Mouse (Mus musculus): ENCODE data around the gene Cited4. TPM values are rescaled to one million over a fixed set of nuclear protein-coding genes. Genes with fewer than 3 reads are reported as not detected.

Cited4 gene
- polyA plus RNA-seq, 1 experiment = 3.9 TPM

- H3K27me3 ChIP-seq (ENCODE audit: control insufficient read depth, insufficient read depth, low read length, poor library complexity, severe bottlenecking) = peaks cover 4% of the 10 kb centered on the region; the same call in 1 of the 2 replicates
- TF ChIP-seq EP300 (IDR thresholded peaks at IDR 0.05; ENCODE audit: insufficient read depth, low read depth, low read length) (no peak), POLR2A (IDR thresholded peaks at IDR 0.05; ENCODE audit: insufficient read depth, low read length) (no peak), CTCF (IDR thresholded peaks at IDR 0.05; ENCODE audit: low read depth, low read length) (no peak)
- H3K36me3 ChIP-seq (ENCODE audit: control insufficient read depth, insufficient read depth, low read length, poor library complexity, severe bottlenecking) = no peaks in the 10 kb centered on the region
- H3K9ac ChIP-seq (ENCODE audit: low read depth, poor library complexity, severe bottlenecking) = no peak overlapping the region
- H3K9me3 ChIP-seq (replicated peaks; ENCODE audit: control insufficient read depth, insufficient read depth, low read length, poor library complexity, severe bottlenecking) = no peaks in the 10 kb centered on the region
- no peak overlapping the region for H3K4me3 ChIP-seq (ENCODE audit: low read depth, low read length)
- no peaks in the 10 kb centered on the region for H3K4me1 ChIP-seq (ENCODE audit: control insufficient read depth, insufficient read depth, low read length)
- H3K27ac ChIP-seq (ENCODE audit: insufficient read depth, low read length) = no peak overlapping the region
These were observed 4.7 kb downstream of the Cited4 start for GRCm38 (mm10) chr4:120671046-120671445.

GRCm38 (mm10) chr4:120673606-120674005 lies 7.2 kb downstream of the Cited4 start:
- Histone ChIP-seq H3K9me3 (replicated peaks; ENCODE audit: control insufficient read depth, insufficient read depth, low read length, poor library complexity, severe bottlenecking) (no peaks in the 10 kb centered on the region), H3K9ac (ENCODE audit: low read depth, poor library complexity, severe bottlenecking) (no peak overlapping the region), H3K27ac (ENCODE audit: insufficient read depth, low read length) (no peak overlapping the region)

GRCm38 (mm10) chr4:120674775-120675451 lies 8.5 kb downstream of the Cited4 start:
- Histone ChIP-seq H3K4me1 (ENCODE audit: control insufficient read depth, insufficient read depth, low read length) (no peaks in the 10 kb centered on the region), H3K9me3 (replicated peaks; ENCODE audit: control insufficient read depth, insufficient read depth, low read length, poor library complexity, severe bottlenecking) (no peaks in the 10 kb centered on the region), H3K4me3 (ENCODE audit: low read depth, low read length) (no peak overlapping the region), H3K27me3 (ENCODE audit: control insufficient read depth, insufficient read depth, low read length, poor library complexity, severe bottlenecking) (no peaks in the 10 kb centered on the region), H3K9ac (ENCODE audit: low read depth, poor library complexity, severe bottlenecking) (no peak overlapping the region), H3K27ac (ENCODE audit: insufficient read depth, low read length) (no peak overlapping the region), H3K36me3 (ENCODE audit: control insufficient read depth, insufficient read depth, low read length, poor library complexity, severe bottlenecking) (no peaks in the 10 kb centered on the region)
- TF ChIP-seq CTCF (IDR thresholded peaks at IDR 0.05; ENCODE audit: low read depth, low read length) (no peak), EP300 (IDR thresholded peaks at IDR 0.05; ENCODE audit: insufficient read depth, low read depth, low read length) (no peak), POLR2A (IDR thresholded peaks at IDR 0.05; ENCODE audit: insufficient read depth, low read length) (no peak)

More at GRCm38 (mm10) chr4:120673606-120674005, 7.2 kb downstream of the Cited4 start:
- Histone ChIP-seq H3K4me1 (ENCODE audit: control insufficient read depth, insufficient read depth, low read length) (no peaks in the 10 kb centered on the region), H3K36me3 (ENCODE audit: control insufficient read depth, insufficient read depth, low read length, poor library complexity, severe bottlenecking) (no peaks in the 10 kb centered on the region), H3K27me3 (ENCODE audit: control insufficient read depth, insufficient read depth, low read length, poor library complexity, severe bottlenecking) (no peaks in the 10 kb centered on the region), H3K4me3 (ENCODE audit: low read depth, low read length) (no peak overlapping the region)
- TF ChIP-seq CTCF (IDR thresholded peaks at IDR 0.05; ENCODE audit: low read depth, low read length) = no peak
- TF ChIP-seq EP300 (IDR thresholded peaks at IDR 0.05; ENCODE audit: insufficient read depth, low read depth, low read length) = no peak
- TF ChIP-seq POLR2A (IDR thresholded peaks at IDR 0.05; ENCODE audit: insufficient read depth, low read length) = no peak

GRCm38 (mm10) chr4:120675640-120676039 lies 9.3 kb downstream of the Cited4 start:
- H3K27me3 ChIP-seq (ENCODE audit: control insufficient read depth, insufficient read depth, low read length, poor library complexity, severe bottlenecking) = no peaks in the 10 kb centered on the region
- no peaks in the 10 kb centered on the region for H3K9me3 ChIP-seq (replicated peaks; ENCODE audit: control insufficient read depth, insufficient read depth, low read length, poor library complexity, severe bottlenecking)
- H3K36me3 ChIP-seq (ENCODE audit: control insufficient read depth, insufficient read depth, low read length, poor library complexity, severe bottlenecking) = no peaks in the 10 kb centered on the region

GRCm38 (mm10) chr4:120680953-120681352 lies 14.6 kb downstream of the Cited4 start:
- Histone ChIP-seq H3K4me1 (ENCODE audit: control insufficient read depth, insufficient read depth, low read length) (no peaks in the 10 kb centered on the region), H3K4me3 (ENCODE audit: low read depth, low read length) (no peak overlapping the region), H3K36me3 (ENCODE audit: control insufficient read depth, insufficient read depth, low read length, poor library complexity, severe bottlenecking) (no peaks in the 10 kb centered on the region), H3K9me3 (replicated peaks; ENCODE audit: control insufficient read depth, insufficient read depth, low read length, poor library complexity, severe bottlenecking) (no peaks in the 10 kb centered on the region), H3K27me3 (ENCODE audit: control insufficient read depth, insufficient read depth, low read length, poor library complexity, severe bottlenecking) (no peaks in the 10 kb centered on the region), H3K9ac (ENCODE audit: low read depth, poor library complexity, severe bottlenecking) (no peak overlapping the region), H3K27ac (ENCODE audit: insufficient read depth, low read length) (no peak overlapping the region)
- TF ChIP-seq CTCF (IDR thresholded peaks at IDR 0.05; ENCODE audit: low read depth, low read length) (peak; percentile 74), EP300 (IDR thresholded peaks at IDR 0.05; ENCODE audit: insufficient read depth, low read depth, low read length) (no peak)

More at GRCm38 (mm10) chr4:120675640-120676039, 9.3 kb downstream of the Cited4 start:
- no peak for TF ChIP-seq CTCF (IDR thresholded peaks at IDR 0.05; ENCODE audit: low read depth, low read length)
- TF ChIP-seq EP300 (IDR thresholded peaks at IDR 0.05; ENCODE audit: insufficient read depth, low read depth, low read length) = no peak
- no peak for TF ChIP-seq POLR2A (IDR thresholded peaks at IDR 0.05; ENCODE audit: insufficient read depth, low read length)
- Histone ChIP-seq H3K4me3 (ENCODE audit: low read depth, low read length) (no peak overlapping the region), H3K27ac (ENCODE audit: insufficient read depth, low read length) (no peak overlapping the region), H3K4me1 (ENCODE audit: control insufficient read depth, insufficient read depth, low read length) (no peaks in the 10 kb centered on the region), H3K9ac (ENCODE audit: low read depth, poor library complexity, severe bottlenecking) (no peak overlapping the region)

- peak overlapping the region; percentile 30; the same call in 1 of the 2 replicates for H3K4me3 ChIP-seq (ENCODE audit: low read depth, low read length)
- TF ChIP-seq POLR2A (IDR thresholded peaks at IDR 0.05; ENCODE audit: insufficient read depth, low read length) (no peak), CTCF (IDR thresholded peaks at IDR 0.05; ENCODE audit: low read depth, low read length) (peak; percentile 91)
- no peaks in the 10 kb centered on the region for H3K27me3 ChIP-seq (ENCODE audit: control insufficient read depth, insufficient read depth, low read length, poor library complexity, severe bottlenecking)
- H3K9ac ChIP-seq (ENCODE audit: low read depth, poor library complexity, severe bottlenecking) = no peak overlapping the region
- no peaks in the 10 kb centered on the region for H3K36me3 ChIP-seq (ENCODE audit: control insufficient read depth, insufficient read depth, low read length, poor library complexity, severe bottlenecking)
- H3K4me1 ChIP-seq (ENCODE audit: control insufficient read depth, insufficient read depth, low read length) = no peaks in the 10 kb centered on the region
- H3K9me3 ChIP-seq (replicated peaks; ENCODE audit: control insufficient read depth, insufficient read depth, low read length, poor library complexity, severe bottlenecking) = no peaks in the 10 kb centered on the region
- H3K27ac ChIP-seq (ENCODE audit: insufficient read depth, low read length) = no peak overlapping the region
These were observed 15.8 kb downstream of the Cited4 start for GRCm38 (mm10) chr4:120682168-120682567.

Data from ES-Bruce4 (cell line).